Mouse (Mus musculus) small intestine, adult 2 months (tissue): ENCODE results near the gene Numb. TPM values are rescaled to one million over a fixed set of nuclear protein-coding genes. Genes with fewer than 3 reads are reported as not detected.

ENCODE experiments used
- H3K27ac ChIP-seq: fragments of 200-500 bp; 2 replicates; pipeline ENCODE4 v1.5.1; 2012; ENCODE audit warnings: low read depth, low read length, control low read depth, inconsistent platforms; ENCODE audit not compliant: insufficient read depth
- H3K27me3 ChIP-seq: fragments of 200-500 bp; 2 replicates; pipeline ENCODE4 v1.6.1; 2012; ENCODE audit warnings: mild to moderate bottlenecking, moderate library complexity, low read length, inconsistent platforms; ENCODE audit not compliant: control insufficient read depth, insufficient read depth
- H3K36me3 ChIP-seq: fragments of 200-500 bp; 2 replicates; pipeline ENCODE4 v1.6.1; 2012; ENCODE audit warnings: mild to moderate bottlenecking, low read length, control low read depth, inconsistent platforms; ENCODE audit not compliant: control insufficient read depth, insufficient read depth
- H3K4me1 ChIP-seq: fragments of 200-500 bp; 2 replicates; pipeline ENCODE4 v1.6.1; 2012; ENCODE audit warnings: low read length, inconsistent platforms, mixed read lengths; ENCODE audit not compliant: control insufficient read depth, insufficient read depth, insufficient read length
- H3K4me3 ChIP-seq: fragments of 200-500 bp; 2 replicates; pipeline ENCODE4 v1.5.1; 2012; ENCODE audit warnings: low read depth, mild to moderate bottlenecking, control low read depth, inconsistent platforms, low read length, moderate library complexity
- CTCF ChIP-seq: fragments of 200-500 bp; IDR thresholded peaks from 2 replicates; pipeline ENCODE4 v1.5.1; 2012; ENCODE audit warnings: low read depth, mild to moderate bottlenecking, control low read depth, inconsistent platforms, low read length, moderate library complexity, mixed read lengths; ENCODE audit not compliant: insufficient replicate concordance, insufficient read length; ENCODE audit errors: extremely low read depth
- POLR2A ChIP-seq: fragments of 200-500 bp; IDR thresholded peaks from 2 replicates; pipeline ENCODE4 v1.6.1; 2012; ENCODE audit warnings: low read depth, mild to moderate bottlenecking, control low read depth, inconsistent platforms, low read length, moderate library complexity
- WGBS: fragments of 180-500 bp; shearing (Covaris S2); methylation state at CpG from one replicate; pipeline ENCODE4 v1.1.7; 2018; 5-methylcytosine and 5-hydroxymethylcytosine counted together
- polyA plus RNA-seq: library from polyadenylated mRNA; depleted of rRNA; stranded (reverse); fragments of >200 nt; gene quantifications from 2 replicates; pipeline ENCODE4 v1.2.3, GENCODE M21; 2012

Numb gene
- polyA plus RNA-seq, 1 experiment: 141 TPM

GRCm38 (mm10) chr12:83854281-83854680 is 67.5 kb downstream of the Numb start:
- no peak overlapping the region for H3K4me3 ChIP-seq
- peaks cover under 1% of the 10 kb centered on the region; the same call in 1 of the 2 replicates for H3K4me1 ChIP-seq
- 62% methylated on average over 3 of the region's 3 CpGs for WGBS
- H3K36me3 ChIP-seq: peaks cover 15% of the 10 kb centered on the region
- TF ChIP-seq POLR2A (no peak), CTCF (no peak)
- H3K27me3 ChIP-seq: no peaks in the 10 kb centered on the region; the same call in 1 of the 2 replicates
- H3K27ac ChIP-seq: no peak overlapping the region

GRCm38 (mm10) chr12:83852512-83853213 is 69.1 kb downstream of the Numb start:
- peaks cover 15% of the 10 kb centered on the region for H3K36me3 ChIP-seq
- WGBS: 75% methylated on average over 5 of the region's 5 CpGs
- no peak for TF ChIP-seq CTCF
- TF ChIP-seq POLR2A: no peak
- H3K4me3 ChIP-seq: no peak overlapping the region
- H3K4me1 ChIP-seq: no peaks in the 10 kb centered on the region
- no peak overlapping the region for H3K27ac ChIP-seq
- H3K27me3 ChIP-seq: no peaks in the 10 kb centered on the region; the same call in 1 of the 2 replicates

GRCm38 (mm10) chr12:83850334-83850733 is 71.4 kb downstream of the Numb start:
- Histone ChIP-seq H3K27ac (no peak overlapping the region), H3K36me3 (peaks cover 9% of the 10 kb centered on the region), H3K4me1 (no peaks in the 10 kb centered on the region), H3K27me3 (no peaks in the 10 kb centered on the region), H3K4me3 (no peak overlapping the region)
- 87% methylated on average over 4 of the region's 4 CpGs for WGBS
- TF ChIP-seq CTCF (no peak), POLR2A (no peak)

GRCm38 (mm10) chr12:83848595-83849231 is 73.0 kb downstream of the Numb start:
- Histone ChIP-seq H3K4me1 (no peaks in the 10 kb centered on the region), H3K36me3 (peaks cover 6% of the 10 kb centered on the region), H3K27me3 (no peaks in the 10 kb centered on the region), H3K27ac (no peak overlapping the region), H3K4me3 (no peak overlapping the region)
- 41% methylated on average over 1 of the region's 1 CpGs for WGBS
- TF ChIP-seq POLR2A (no peak), CTCF (no peak)

- H3K27me3 ChIP-seq: no peaks in the 10 kb centered on the region
- peaks cover 6% of the 10 kb centered on the region for H3K36me3 ChIP-seq
- H3K27ac ChIP-seq: no peak overlapping the region
- WGBS: 85% methylated on average over 2 of the region's 2 CpGs
- no peak overlapping the region for H3K4me3 ChIP-seq
- peaks cover 4% of the 10 kb centered on the region for H3K4me1 ChIP-seq
- no peak for TF ChIP-seq CTCF
- TF ChIP-seq POLR2A: no peak
Observed at GRCm38 (mm10) chr12:83847877-83848276, 73.9 kb downstream of the Numb start.

GRCm38 (mm10) chr12:83842678-83843440 is 78.9 kb downstream of the Numb start:
- Histone ChIP-seq H3K36me3 (peaks cover 18% of the 10 kb centered on the region), H3K27ac (peak overlapping the region; percentile 87), H3K4me1 (peaks cover 8% of the 10 kb centered on the region), H3K4me3 (no peak overlapping the region), H3K27me3 (no peaks in the 10 kb centered on the region)
- TF ChIP-seq CTCF: no peak
- no peak for TF ChIP-seq POLR2A
- WGBS: 26% methylated on average over 3 of the region's 3 CpGs
